Mouse (Mus musculus) CH12.LX (cell line): ENCODE measurements around the gene Me1. TPM values are rescaled to one million over a fixed set of nuclear protein-coding genes. Genes with fewer than 3 reads are reported as not detected.

Experiments used
- DNase-seq: peaks from one replicate; pipeline ENCODE4 v3.0.0-alpha.2; 2013; ENCODE audit errors: extremely low read depth
- H3K27ac ChIP-seq: 2 replicates; pipeline ENCODE4 v1.5.1; 2012; ENCODE audit warnings: low read depth, mild to moderate bottlenecking, control low read depth, moderate library complexity; ENCODE audit not compliant: insufficient read depth
- H3K27me3 ChIP-seq: replicated peaks from 2 replicates; pipeline ENCODE3; 2012; ENCODE audit warnings: inconsistent platforms
- H3K36me3 ChIP-seq, 2 experiments: replicated peaks in 1 of 2; 2 replicates each; pipeline versions ENCODE3 to v1.6.1; 2012; ENCODE audit warnings: inconsistent platforms in 1 of 2, low read length in 1 of 2, mild to moderate bottlenecking in 1 of 2, mixed read lengths in 1 of 2, moderate library complexity in 1 of 2; ENCODE audit not compliant: control insufficient read depth in 1 of 2, insufficient read depth in 1 of 2
- H3K4me1 ChIP-seq, 2 experiments: 2 replicates each; pipeline ENCODE4 v1.6.1; 2012; ENCODE audit warnings: inconsistent platforms in 1 of 2, moderate library complexity in 1 of 2; ENCODE audit not compliant: insufficient read depth in 2 of 2, control insufficient read depth in 1 of 2
- H3K4me2 ChIP-seq: 2 replicates; pipeline ENCODE4 v1.6.1; 2012; ENCODE audit warnings: low read depth, mild to moderate bottlenecking, control low read depth; ENCODE audit not compliant: poor library complexity, insufficient read depth, severe bottlenecking
- H3K4me3 ChIP-seq, 3 experiments: fragments of 150-350 bp in 1 of 3; sonication (generic) in 1 of 3; replicated peaks in 1 of 3; 2 replicates each; pipeline versions ENCODE3 to v1.5.1; 2011 to 2012; ENCODE audit warnings: low read depth in 2 of 3, low read length in 2 of 3, mild to moderate bottlenecking in 2 of 3, moderate library complexity in 2 of 3, control low read depth in 1 of 3, improper control_type of control experiment in 1 of 3, inconsistent platforms in 1 of 3, mixed read lengths in 1 of 3; ENCODE audit not compliant: poor library complexity in 1 of 3
- H3K79me2 ChIP-seq: replicated peaks from 2 replicates; pipeline ENCODE4 v1.6.1; 2012; ENCODE audit warnings: mild to moderate bottlenecking, moderate library complexity; ENCODE audit not compliant: control insufficient read depth, poor library complexity, insufficient read depth, severe bottlenecking; ENCODE audit errors: extremely low read depth
- H3K9ac ChIP-seq: 2 replicates; pipeline ENCODE4 v1.6.1; 2012; ENCODE audit warnings: low read depth, mild to moderate bottlenecking, control low read depth, moderate library complexity; ENCODE audit not compliant: insufficient read depth
- H3K9me3 ChIP-seq: replicated peaks from 2 replicates; pipeline ENCODE3; 2012; ENCODE audit warnings: low read length, inconsistent platforms, mixed read lengths
- BHLHE40 ChIP-seq: IDR thresholded peaks from 2 replicates; pipeline ENCODE4 v1.6.1; 2011; ENCODE audit warnings: mild to moderate bottlenecking, low read depth, low read length, improper control_type of control experiment
- CHD1 ChIP-seq: IDR thresholded peaks from 2 replicates; pipeline ENCODE4 v1.6.1; 2012; ENCODE audit warnings: low read depth, low read length, improper control_type of control experiment, inconsistent platforms
- CHD2 ChIP-seq: IDR thresholded peaks from 2 replicates; pipeline ENCODE4 v1.6.1; 2011; ENCODE audit warnings: low read length, improper control_type of control experiment
- CTCF ChIP-seq, 2 experiments: IDR thresholded peaks in 1 of 2; conservative IDR thresholded peaks in 1 of 2; 2 replicates each; pipeline ENCODE4 v1.5.1; 2011 to 2012; ENCODE audit warnings: low read depth in 2 of 2, low read length in 2 of 2, improper control_type of control experiment in 1 of 2, inconsistent platforms in 1 of 2, mild to moderate bottlenecking in 1 of 2, moderate library complexity in 1 of 2
- ETS1 ChIP-seq: conservative IDR thresholded peaks from 2 replicates; pipeline ENCODE4 v1.6.1; 2012; ENCODE audit warnings: low read depth, mild to moderate bottlenecking, inconsistent platforms, low read length, improper control_type of control experiment, moderate library complexity
- GABPA ChIP-seq: IDR thresholded peaks from 2 replicates; pipeline ENCODE4 v1.6.1; 2012; ENCODE audit warnings: low read depth, low read length, improper control_type of control experiment, inconsistent platforms; ENCODE audit not compliant: insufficient replicate concordance
- IRF4 ChIP-seq: IDR thresholded peaks from 2 replicates; pipeline ENCODE4 v1.6.1; 2014; ENCODE audit warnings: low read depth, mild to moderate bottlenecking, inconsistent platforms, low read length, improper control_type of control experiment
- JUN ChIP-seq: IDR thresholded peaks from 2 replicates; pipeline ENCODE4 v1.6.1; 2011; ENCODE audit warnings: low read depth, mild to moderate bottlenecking, low read length, improper control_type of control experiment, moderate library complexity; ENCODE audit not compliant: insufficient read depth
- JUND ChIP-seq: conservative IDR thresholded peaks from 2 replicates; pipeline ENCODE4 v1.6.1; 2011; ENCODE audit warnings: low read depth, low read length, improper control_type of control experiment
- KAT2A ChIP-seq: IDR thresholded peaks from 2 replicates; pipeline ENCODE4 v1.6.1; 2012; ENCODE audit warnings: low read length, improper control_type of control experiment, inconsistent platforms; ENCODE audit not compliant: insufficient replicate concordance
- MAX ChIP-seq: IDR thresholded peaks from 2 replicates; pipeline ENCODE4 v1.6.1; 2011; ENCODE audit warnings: low read length, improper control_type of control experiment
- MAZ ChIP-seq: IDR thresholded peaks from 2 replicates; pipeline ENCODE4 v1.6.1; 2012; ENCODE audit warnings: low read depth, mild to moderate bottlenecking, inconsistent platforms, low read length, improper control_type of control experiment, moderate library complexity
- MEF2A ChIP-seq: IDR thresholded peaks from 2 replicates; pipeline ENCODE4 v1.6.1; 2014; ENCODE audit warnings: low read depth, mild to moderate bottlenecking, inconsistent platforms, low read length, improper control_type of control experiment, borderline replicate concordance
- MXI1 ChIP-seq: IDR thresholded peaks from 2 replicates; pipeline ENCODE4 v1.6.1; 2011; ENCODE audit warnings: mild to moderate bottlenecking, low read depth, low read length, improper control_type of control experiment
- NELFE ChIP-seq: IDR thresholded peaks from 2 replicates; pipeline ENCODE4 v1.6.1; 2011; ENCODE audit warnings: low read depth, low read length, improper control_type of control experiment
- PAX5 ChIP-seq: IDR thresholded peaks from 2 replicates; pipeline ENCODE4 v1.6.1; 2012; ENCODE audit warnings: low read length, inconsistent platforms, mixed read lengths
- POLR2AphosphoS2 ChIP-seq: IDR thresholded peaks from 2 replicates; pipeline ENCODE4 v1.6.1; 2011; ENCODE audit warnings: low read depth, low read length, improper control_type of control experiment
- RAD21 ChIP-seq: IDR thresholded peaks from 2 replicates; pipeline ENCODE4 v1.6.1; 2011; ENCODE audit warnings: low read depth, mild to moderate bottlenecking, low read length, improper control_type of control experiment, moderate library complexity
- RCOR1 ChIP-seq: conservative IDR thresholded peaks from 2 replicates; pipeline ENCODE4 v1.6.1; 2012; ENCODE audit warnings: low read depth, mild to moderate bottlenecking, inconsistent platforms, low read length, improper control_type of control experiment
- SMC3 ChIP-seq: IDR thresholded peaks from 2 replicates; pipeline ENCODE4 v1.6.1; 2011; ENCODE audit warnings: low read depth, low read length, improper control_type of control experiment
- TBP ChIP-seq: conservative IDR thresholded peaks from 2 replicates; pipeline ENCODE4 v1.6.1; 2011; ENCODE audit warnings: low read depth, low read length, improper control_type of control experiment
- TCF12 ChIP-seq: IDR thresholded peaks from 2 replicates; pipeline ENCODE4 v1.6.1; 2014; ENCODE audit warnings: low read depth, mild to moderate bottlenecking, inconsistent platforms, low read length, improper control_type of control experiment
- UBTF ChIP-seq: IDR thresholded peaks from 2 replicates; pipeline ENCODE4 v1.6.1; 2012; ENCODE audit warnings: low read depth, mild to moderate bottlenecking, inconsistent platforms, low read length, improper control_type of control experiment, moderate library complexity
- USF1 ChIP-seq: IDR thresholded peaks from 2 replicates; pipeline ENCODE4 v1.6.1; 2014; ENCODE audit warnings: low read depth, mild to moderate bottlenecking, inconsistent platforms, low read length, improper control_type of control experiment
- USF2 ChIP-seq: conservative IDR thresholded peaks from 2 replicates; pipeline ENCODE4 v1.6.1; 2011; ENCODE audit warnings: low read depth, low read length, improper control_type of control experiment
- ZC3H11A ChIP-seq: IDR thresholded peaks from 2 replicates; pipeline ENCODE4 v1.6.1; 2012; ENCODE audit warnings: low read depth, mild to moderate bottlenecking, inconsistent platforms, low read length, improper control_type of control experiment
- ZNF384 ChIP-seq: IDR thresholded peaks from 2 replicates; pipeline ENCODE4 v1.6.1; 2012; ENCODE audit warnings: low read depth, low read length, improper control_type of control experiment, inconsistent platforms
- dilution Hi-C: fragments of 300-500 bp; cut with MboI; formaldehyde crosslinking; loops from 2 replicates; pipeline ENCODE4 v1.14.3; 2020; ENCODE audit warnings: low sequenced_read_pairs; ENCODE audit not compliant: extremely low pct_unique_long_range_greater_than_20kb, extremely low pct_ligation_motif_present
- in situ Hi-C: fragments of 300-500 bp; cut with MboI; formaldehyde crosslinking; loops from 3 replicates; pipeline ENCODE4 v1.14.3; 2019; ENCODE audit warnings: low sequenced_read_pairs, low pct_ligation_motif_present, low pct_unique_long_range_greater_than_20kb, mixed read lengths
- polyA plus RNA-seq: library from polyadenylated mRNA; unstranded; fragments of >175 nt; gene quantifications from 2 replicates; pipeline ENCODE4 v1.2.1, GENCODE M21; 2012; ENCODE audit warnings: low read depth; ENCODE audit not compliant: insufficient read length
- total RNA-seq, 2 experiments: library from RNA; depleted of rRNA; stranded (reverse); fragments of 300-350 nt in 1 of 2; fragments of >200 nt in 1 of 2; gene quantifications; 2 replicates each; pipeline ENCODE4 v1.2.3; 2012 to 2014

Me1 gene
- total and polyA plus RNA-seq, 3 experiments, result 9.4 to 39.9 (median 16.7) TPM

- Histone ChIP-seq H3K27ac (no peak overlapping the region), H3K27me3 (no peaks in the 10 kb centered on the region), H3K9ac (no peak overlapping the region), H3K4me1 (no peaks in the 10 kb centered on the region), H3K4me3 (no peak overlapping the region), H3K9me3 (no peaks in the 10 kb centered on the region), H3K79me2 (no peaks in the 10 kb centered on the region)
- in situ Hi-C loops (loop anchor here (25.0 kb wide), 1 partner anchor 276 kb away; the partner anchor contains the start of genes Dop1a and Ube2cbp), dilution Hi-C loops (no loop called here)
- DNase-seq, result no peak
- no peak for TF ChIP-seq MEF2A
- no peak for TF ChIP-seq USF2
- TF ChIP-seq CHD2, result no peak
- TF ChIP-seq UBTF, result no peak
- no peak for TF ChIP-seq BHLHE40
- no peak for TF ChIP-seq MAZ
- TF ChIP-seq TBP, result no peak
- no peak for TF ChIP-seq JUND
- no peak for TF ChIP-seq POLR2AphosphoS2
- TF ChIP-seq RAD21, result no peak
- TF ChIP-seq SMC3, result no peak
- TF ChIP-seq PAX5, result no peak
- TF ChIP-seq, all 38 proteins: peak for 0
- Histone ChIP-seq H3K36me3 (no peaks in the 10 kb centered on the region), H3K4me2 (no peak overlapping the region)
Measured at GRCm38 (mm10) chr9:86738067-86738466, 42.3 kb upstream of the Me1 start.

GRCm38 (mm10) chr9:86736991-86737390 lies 41.2 kb upstream of the Me1 start:
- no peak overlapping the region for H3K27ac ChIP-seq
- dilution Hi-C loops, result no loop called here
- H3K9me3 ChIP-seq, result no peaks in the 10 kb centered on the region
- H3K4me2 ChIP-seq, result no peak overlapping the region
- no peak overlapping the region for H3K9ac ChIP-seq
- no peaks in the 10 kb centered on the region for H3K79me2 ChIP-seq
- in situ Hi-C loops, result loop anchor here (25.0 kb wide), 1 partner anchor 275 kb away; the partner anchor contains the start of genes Dop1a and Ube2cbp
- no peaks in the 10 kb centered on the region for H3K4me1 ChIP-seq
- TF ChIP-seq USF1, result no peak
- no peak for TF ChIP-seq NELFE
- no peaks in the 10 kb centered on the region for H3K27me3 ChIP-seq
- no peaks in the 10 kb centered on the region for H3K36me3 ChIP-seq
- no peak for DNase-seq
- no peak overlapping the region for H3K4me3 ChIP-seq

GRCm38 (mm10) chr9:86734795-86735194 lies 39.0 kb upstream of the Me1 start:
- Histone ChIP-seq H3K9me3 (no peaks in the 10 kb centered on the region), H3K36me3 (no peaks in the 10 kb centered on the region), H3K9ac (no peak overlapping the region), H3K4me3 (no peak overlapping the region), H3K27ac (no peak overlapping the region), H3K4me2 (no peak overlapping the region), H3K79me2 (no peaks in the 10 kb centered on the region), H3K27me3 (no peaks in the 10 kb centered on the region), H3K4me1 (no peaks in the 10 kb centered on the region)
- no peak for DNase-seq
- dilution Hi-C loops (no loop called here), in situ Hi-C loops (loop anchor here (25.0 kb wide), 1 partner anchor 272 kb away; the partner anchor contains the start of genes Dop1a and Ube2cbp)
- no peak for TF ChIP-seq ZNF384
- TF ChIP-seq KAT2A, result no peak
- no peak for TF ChIP-seq MAZ
- no peak for TF ChIP-seq ETS1
- TF ChIP-seq MAX, result no peak
- no peak for TF ChIP-seq TCF12
- TF ChIP-seq JUN, result no peak
- no peak for TF ChIP-seq GABPA
- TF ChIP-seq CTCF (conservative IDR thresholded peaks at IDR 0.05 in 1 of 2, IDR thresholded peaks at IDR 0.05 in 1 of 2; ENCODE audit: low read depth in 2 of 2, low read length in 2 of 2), result no peak
- TF ChIP-seq RCOR1, result no peak
- TF ChIP-seq IRF4, result no peak
- no peak for TF ChIP-seq TBP
- no peak for TF ChIP-seq MXI1
- no peak for TF ChIP-seq NELFE
- no peak for TF ChIP-seq UBTF
- TF ChIP-seq ZC3H11A, result no peak
- TF ChIP-seq SMC3, result no peak
- no peak for TF ChIP-seq CHD1
